Mouse (Mus musculus) midbrain, embryonic 10.5 days (tissue): ENCODE measurements at regions not wholly inside any gene's neighbourhood (a gene's known extent, or its start where the extent isn't known, plus 50 kb on each side); places are given as distances from the start of the nearest gene placed in this dataset.

Experiments
- DNase-seq: peaks from one replicate; pipeline ENCODE4 v3.0.0-alpha.2; 2017; ENCODE audit warnings: low spot score
- H3K27ac ChIP-seq: fragments of 300-500 bp; sonication (generic); replicated peaks from 2 replicates; pipeline ENCODE4 v1.5.1; 2016; ENCODE audit warnings: mild to moderate bottlenecking
- H3K27me3 ChIP-seq: fragments of 300-500 bp; sonication (generic); 2 replicates; pipeline ENCODE4 v1.6.1; 2016; ENCODE audit warnings: low read depth, mild to moderate bottlenecking; ENCODE audit not compliant: poor library complexity, severe bottlenecking
- H3K36me3 ChIP-seq: fragments of 300-500 bp; sonication (generic); 2 replicates; pipeline ENCODE4 v1.6.1; 2016; ENCODE audit warnings: mild to moderate bottlenecking, moderate library complexity
- H3K4me1 ChIP-seq: fragments of 300-500 bp; sonication (generic); 2 replicates; pipeline ENCODE4 v1.6.1; 2016
- H3K4me3 ChIP-seq: fragments of 300-500 bp; sonication (generic); 2 replicates; pipeline ENCODE4 v1.5.1; 2016; ENCODE audit warnings: mild to moderate bottlenecking, moderate library complexity
- H3K9me3 ChIP-seq: fragments of 300-500 bp; sonication (generic); replicated peaks from 2 replicates; pipeline ENCODE4 v1.6.1; 2016; ENCODE audit warnings: mild to moderate bottlenecking
- WGBS: fragments of 180-500 bp; shearing (Covaris S2); methylation state at CpG from one replicate; pipeline ENCODE4 v1.1.7; 2016; 5-methylcytosine and 5-hydroxymethylcytosine counted together

DNA sequence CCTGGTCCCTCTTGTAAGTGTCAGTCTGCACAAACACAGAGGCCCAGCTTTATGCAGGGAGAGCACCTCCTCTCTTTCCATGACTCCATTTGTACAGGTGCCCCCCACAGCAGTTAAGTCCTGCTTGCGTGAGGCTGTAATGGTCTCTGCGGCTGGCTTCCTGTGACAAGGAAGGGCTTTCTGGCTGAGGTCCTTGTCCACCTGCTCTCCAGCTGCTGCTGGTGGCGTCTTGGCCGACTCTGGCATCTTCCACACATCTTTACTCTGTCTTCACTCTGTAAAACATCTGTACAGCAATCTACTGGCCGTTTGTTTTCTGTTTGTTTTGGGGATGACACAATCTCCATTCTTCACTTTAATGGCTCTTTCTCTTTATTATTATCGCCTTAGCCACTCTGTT, 60.8 kb downstream of the Rpusd4 start:
- no peak for DNase-seq
- H3K27ac ChIP-seq = no peak overlapping the region
- peaks cover 69% of the 10 kb centered on the region for H3K4me1 ChIP-seq
- WGBS = 69% methylated on average over 6 of the region's 6 CpGs
- no peaks in the 10 kb centered on the region for H3K9me3 ChIP-seq
- H3K4me3 ChIP-seq = no peak overlapping the region
- no peaks in the 10 kb centered on the region for H3K36me3 ChIP-seq
- H3K27me3 ChIP-seq = peaks cover 93% of the 10 kb centered on the region

DNA sequence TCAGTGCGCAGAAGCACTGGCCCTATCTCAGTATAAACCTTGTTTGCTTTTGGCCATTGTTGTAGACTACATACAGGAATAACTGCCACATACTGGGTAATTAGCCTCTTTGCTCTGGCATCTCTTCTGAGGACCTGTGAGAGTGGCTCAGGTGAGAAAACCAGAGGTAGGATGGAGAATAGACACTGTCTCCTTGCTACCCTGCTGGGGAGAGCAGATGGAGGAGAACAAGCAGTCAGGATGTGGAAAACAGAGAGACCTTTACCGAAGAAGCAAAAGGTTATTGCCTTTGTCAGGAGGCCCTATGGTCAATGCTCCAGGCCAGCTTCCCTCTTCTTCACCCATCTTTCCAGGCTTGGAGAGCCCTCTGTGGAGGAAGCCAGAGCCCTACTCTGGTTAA, 62.7 kb downstream of the Rpusd4 start:
- H3K4me3 ChIP-seq = no peak overlapping the region
- DNase-seq = no peak
- H3K27ac ChIP-seq = peak overlapping the region; percentile 69
- H3K9me3 ChIP-seq = no peaks in the 10 kb centered on the region
- H3K27me3 ChIP-seq = peaks cover 93% of the 10 kb centered on the region
- 79% methylated on average over 2 of the region's 2 CpGs for WGBS
- H3K4me1 ChIP-seq = peaks cover 74% of the 10 kb centered on the region
- H3K36me3 ChIP-seq = no peaks in the 10 kb centered on the region

GRCm38 (mm10) chr9:35331241-35331680, 63.6 kb downstream of the Rpusd4 start:
- 5% methylated on average over 7 of the region's 7 CpGs for WGBS
- peak; percentile 86 for DNase-seq

GRCm38 (mm10) chr9:35332688-35333630, 65.3 kb downstream of the Rpusd4 start:
- H3K27ac ChIP-seq = peak overlapping the region; percentile 69; the same call in 1 of the 2 replicates
- no peak for DNase-seq
- H3K9me3 ChIP-seq = no peaks in the 10 kb centered on the region
- no peak overlapping the region for H3K4me3 ChIP-seq
- peaks cover 93% of the 10 kb centered on the region for H3K27me3 ChIP-seq
- WGBS = 76% methylated on average over 11 of the region's 11 CpGs
- H3K4me1 ChIP-seq = peaks cover 81% of the 10 kb centered on the region
- no peaks in the 10 kb centered on the region for H3K36me3 ChIP-seq

More at GRCm38 (mm10) chr9:35331241-35331680, 63.6 kb downstream of the Rpusd4 start:
- Histone ChIP-seq H3K4me1 (peaks cover 83% of the 10 kb centered on the region), H3K27ac (peak overlapping the region; percentile 69), H3K36me3 (no peaks in the 10 kb centered on the region), H3K4me3 (peak overlapping the region; percentile 25; the same call in 1 of the 2 replicates), H3K27me3 (peaks cover 93% of the 10 kb centered on the region), H3K9me3 (no peaks in the 10 kb centered on the region)

GRCm38 (mm10) chr9:35333631-35334005, 66.0 kb downstream of the Rpusd4 start:
- Histone ChIP-seq H3K4me3 (no peak overlapping the region), H3K9me3 (no peaks in the 10 kb centered on the region), H3K27me3 (peaks cover 94% of the 10 kb centered on the region), H3K36me3 (no peaks in the 10 kb centered on the region), H3K27ac (no peak overlapping the region), H3K4me1 (peaks cover 78% of the 10 kb centered on the region)
- 79% methylated on average over 8 of the region's 8 CpGs for WGBS
- no peak for DNase-seq

DNA sequence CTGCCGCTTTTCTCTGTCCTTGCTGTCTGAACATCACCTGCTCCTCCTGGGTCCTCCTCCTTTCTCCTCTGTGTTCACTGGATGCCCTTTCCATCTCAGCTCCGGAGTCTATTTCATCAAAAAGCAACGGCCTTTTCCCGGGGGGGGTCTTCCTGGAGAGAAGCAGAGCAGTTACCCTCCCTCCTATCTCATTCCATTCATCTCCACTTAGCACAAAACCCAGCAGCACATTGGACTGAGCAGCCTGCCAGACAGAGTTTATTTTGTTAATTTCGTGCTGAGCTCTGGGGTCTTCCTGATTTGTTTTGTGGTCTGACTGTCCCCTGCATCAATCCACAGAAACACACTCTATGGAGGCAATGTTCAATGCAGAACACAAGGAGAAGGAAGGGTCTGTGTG, 66.9 kb downstream of the Rpusd4 start:
- peaks cover 69% of the 10 kb centered on the region for H3K4me1 ChIP-seq

DNA sequence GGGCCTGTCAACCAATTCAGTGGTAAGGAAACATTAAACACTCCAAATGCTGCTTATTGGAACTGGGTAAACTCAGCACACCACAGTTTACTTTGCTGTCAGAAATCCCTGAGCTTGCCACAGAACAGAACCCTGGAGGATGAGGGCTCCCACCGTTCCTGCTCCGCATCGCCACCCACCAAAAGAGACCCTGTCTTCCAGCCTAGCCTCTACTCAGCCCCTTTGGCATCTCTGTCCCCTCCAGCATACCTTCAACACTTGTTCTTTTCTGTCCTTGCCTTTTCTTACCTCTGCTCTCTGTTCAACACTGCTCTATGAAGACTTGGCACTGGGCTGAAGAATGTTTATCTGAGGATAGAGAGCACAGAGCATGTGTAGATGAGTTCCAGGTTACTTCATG, 67.5 kb downstream of the Rpusd4 start:
- Histone ChIP-seq H3K27ac (no peak overlapping the region), H3K4me3 (no peak overlapping the region), H3K9me3 (no peaks in the 10 kb centered on the region), H3K4me1 (peaks cover 64% of the 10 kb centered on the region), H3K36me3 (no peaks in the 10 kb centered on the region), H3K27me3 (peaks cover 94% of the 10 kb centered on the region)
- DNase-seq = no peak
- 61% methylated on average over 3 of the region's 3 CpGs for WGBS

More for the DNA sequence above, 66.9 kb downstream of the Rpusd4 start:
- peaks cover 94% of the 10 kb centered on the region for H3K27me3 ChIP-seq
- no peaks in the 10 kb centered on the region for H3K9me3 ChIP-seq
- no peaks in the 10 kb centered on the region for H3K36me3 ChIP-seq
- DNase-seq = no peak
- H3K4me3 ChIP-seq = no peak overlapping the region
- 64% methylated on average over 5 of the region's 5 CpGs for WGBS
- no peak overlapping the region for H3K27ac ChIP-seq

DNA sequence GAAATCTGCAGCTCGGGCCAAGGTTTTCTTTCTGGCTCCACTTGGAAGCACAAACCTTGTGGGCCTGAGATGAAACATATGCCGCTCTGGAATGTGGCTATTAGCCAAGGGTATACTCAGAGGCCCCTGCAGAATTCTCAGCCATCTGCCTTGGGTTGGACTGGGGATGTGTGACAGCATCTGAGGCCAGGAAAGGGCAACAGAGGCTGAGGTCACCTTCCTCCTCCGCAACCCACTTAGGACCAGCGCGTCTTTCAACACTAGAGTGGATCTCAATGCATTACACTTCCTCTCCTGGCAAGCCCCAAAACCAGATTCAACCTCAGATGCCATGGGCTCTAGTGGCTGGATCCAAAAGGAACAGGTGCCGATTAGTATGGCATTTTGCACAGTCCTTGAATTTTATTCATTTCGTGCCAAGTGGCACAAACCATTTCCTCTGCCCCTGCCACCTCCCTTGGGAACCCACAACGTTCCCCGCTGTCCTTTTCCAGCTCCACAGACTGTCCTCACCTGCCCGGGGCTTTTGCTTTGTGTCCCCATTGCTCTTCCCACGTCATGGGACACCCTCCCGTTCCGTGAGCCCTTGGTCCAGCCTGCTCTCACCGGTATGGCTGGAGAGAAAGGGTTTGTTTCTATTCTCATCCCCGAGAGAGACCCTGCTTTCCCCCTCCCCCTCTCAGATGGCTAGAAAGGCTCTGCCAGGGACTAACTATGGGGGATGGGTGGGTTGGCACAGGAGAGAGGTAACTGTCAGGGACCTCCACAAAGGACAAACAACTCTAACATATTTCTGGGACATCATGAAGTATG, 68.4 kb downstream of the Rpusd4 start:
- H3K27me3 ChIP-seq = peaks cover 95% of the 10 kb centered on the region
- H3K36me3 ChIP-seq = no peaks in the 10 kb centered on the region
- DNase-seq = no peak
- no peak overlapping the region; the same call in 1 of the 2 replicates for H3K27ac ChIP-seq
- H3K4me1 ChIP-seq = peaks cover 64% of the 10 kb centered on the region
- WGBS = 69% methylated on average over 15 of the region's 15 CpGs
- H3K9me3 ChIP-seq = no peaks in the 10 kb centered on the region
- no peak overlapping the region for H3K4me3 ChIP-seq

DNA sequence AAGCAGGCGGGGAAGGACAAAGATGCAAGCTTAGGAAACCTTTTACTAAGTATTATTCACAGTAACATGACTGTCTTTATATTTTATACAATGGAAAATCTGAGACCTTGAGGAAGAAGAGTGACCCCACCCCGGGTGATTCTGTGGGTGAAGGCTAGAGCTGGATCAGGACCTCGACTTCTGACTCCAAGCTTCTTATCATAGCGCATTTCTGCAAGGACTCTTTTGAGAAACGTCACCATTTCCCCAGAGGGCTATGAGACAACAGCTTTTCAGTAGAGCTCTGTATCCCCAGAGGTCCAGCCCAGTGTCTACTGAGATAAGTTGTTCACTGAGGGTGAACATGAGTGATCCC, 69.0 kb downstream of the Rpusd4 start:
- Histone ChIP-seq H3K27ac (no peak overlapping the region), H3K36me3 (no peaks in the 10 kb centered on the region), H3K4me3 (no peak overlapping the region), H3K4me1 (peaks cover 64% of the 10 kb centered on the region), H3K27me3 (peaks cover 100% of the 10 kb centered on the region), H3K9me3 (no peaks in the 10 kb centered on the region)
- 78% methylated on average over 5 of the region's 5 CpGs for WGBS
- no peak for DNase-seq

DNA sequence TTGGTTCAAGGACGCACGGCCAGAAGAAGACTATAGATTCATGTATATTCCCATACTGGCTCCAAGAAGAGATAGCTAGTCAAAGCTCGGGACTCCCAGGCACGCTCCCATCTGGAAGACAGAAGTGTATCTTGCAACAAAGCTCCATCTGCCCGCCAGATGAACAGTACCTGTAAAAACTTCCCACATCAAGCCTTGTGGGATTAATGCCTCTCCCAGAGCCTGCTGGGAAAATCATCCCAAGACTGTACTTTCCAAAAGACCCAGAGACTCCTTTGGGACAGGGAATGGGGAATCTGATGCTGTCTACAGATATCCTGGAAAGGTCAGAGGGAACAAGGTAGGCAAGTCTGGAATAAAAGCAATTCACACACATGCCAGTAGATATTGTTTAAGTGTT, 71.2 kb downstream of the Rpusd4 start:
- peaks cover 62% of the 10 kb centered on the region for H3K4me1 ChIP-seq
- H3K27me3 ChIP-seq = peaks cover 97% of the 10 kb centered on the region
- H3K27ac ChIP-seq = no peak overlapping the region
- H3K9me3 ChIP-seq = no peaks in the 10 kb centered on the region
- no peaks in the 10 kb centered on the region for H3K36me3 ChIP-seq
- no peak for DNase-seq
- 89% methylated on average over 5 of the region's 5 CpGs for WGBS
- H3K4me3 ChIP-seq = no peak overlapping the region

DNA sequence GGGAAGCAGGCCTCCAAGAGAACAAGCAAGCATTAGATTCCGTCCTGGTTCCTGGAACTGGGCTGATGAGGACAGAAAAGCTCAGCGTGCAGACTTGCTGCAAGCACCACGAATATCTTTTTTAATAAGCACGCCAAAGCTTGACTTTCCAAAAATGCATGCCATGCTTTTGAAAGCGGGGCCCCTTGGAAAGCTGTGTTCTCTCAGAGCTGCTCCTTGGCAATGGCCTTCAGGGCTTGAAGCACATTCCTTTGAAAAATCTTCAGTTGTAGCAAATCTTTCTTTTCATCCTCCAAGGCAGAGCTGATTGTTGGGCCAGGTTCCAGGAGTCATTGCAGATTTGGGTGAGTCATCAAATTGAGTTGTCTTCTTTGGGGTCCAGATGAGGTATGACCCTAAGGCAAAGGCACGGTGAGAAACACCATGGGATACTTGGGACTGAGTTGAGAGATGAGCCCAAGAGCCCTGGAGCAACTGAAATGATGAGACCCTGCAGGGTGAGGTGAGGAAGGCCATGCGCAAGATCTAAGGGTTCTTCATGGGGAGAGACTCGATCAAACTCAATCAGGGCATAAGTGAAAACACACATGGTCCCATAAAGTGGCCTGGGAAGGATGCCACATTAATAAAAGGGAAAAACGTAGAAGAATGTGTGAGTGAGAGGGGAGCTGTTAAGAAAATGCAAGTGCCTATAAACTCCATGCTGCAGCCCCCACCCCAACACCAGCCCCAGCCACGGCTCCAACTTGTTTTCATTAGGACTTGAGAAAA, 72.0 kb downstream of the Rpusd4 start:
- Histone ChIP-seq H3K27ac (no peak overlapping the region), H3K9me3 (no peaks in the 10 kb centered on the region), H3K36me3 (no peaks in the 10 kb centered on the region), H3K4me1 (peaks cover 61% of the 10 kb centered on the region), H3K4me3 (no peak overlapping the region), H3K27me3 (peaks cover 91% of the 10 kb centered on the region)
- no peak for DNase-seq
- WGBS = 84% methylated on average over 10 of the region's 10 CpGs

DNA sequence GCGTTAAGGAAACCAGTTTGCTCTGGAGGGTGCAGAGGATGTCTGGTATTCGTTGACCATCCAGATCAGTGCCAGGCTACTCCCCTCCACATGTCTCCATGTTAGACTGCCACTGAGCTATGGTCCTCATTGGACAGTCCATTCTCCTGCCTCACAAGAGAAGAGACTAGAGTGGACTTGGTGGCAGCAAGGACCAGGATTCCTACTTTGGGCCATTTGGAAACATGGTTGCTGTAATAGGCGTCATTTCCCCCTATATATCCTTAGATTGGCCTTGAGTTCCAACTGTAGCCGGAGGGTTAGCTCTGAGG, 72.6 kb downstream of the Rpusd4 start:
- H3K27ac ChIP-seq = peak overlapping the region; percentile 13; the same call in 1 of the 2 replicates
- peaks cover 60% of the 10 kb centered on the region for H3K4me1 ChIP-seq
- H3K36me3 ChIP-seq = no peaks in the 10 kb centered on the region
- peaks cover 88% of the 10 kb centered on the region for H3K27me3 ChIP-seq
- no peak for DNase-seq
- 89% methylated on average over 4 of the region's 4 CpGs for WGBS
- no peaks in the 10 kb centered on the region for H3K9me3 ChIP-seq
- no peak overlapping the region for H3K4me3 ChIP-seq
